Mouse (Mus musculus) embryonic facial prominence, embryonic 11.5 days (tissue): ENCODE results near the gene Ston1. TPM values are rescaled to one million over a fixed set of nuclear protein-coding genes. Genes with fewer than 3 reads are reported as not detected.

Experiments used
- ATAC-seq: fragments of 200-750 bp; cut with Nextera tagmentation; replicated peaks from 2 replicates; pipeline ENCODE4 v1.8.0; 2017; ENCODE audit warnings: low read depth; ENCODE audit not compliant: insufficient number of reproducible peaks, low FRiP score, low TSS enrichment
- DNase-seq: peaks from one replicate; pipeline ENCODE4 v3.0.0-alpha.2; 2015; ENCODE audit warnings: low spot score
- H3K27ac ChIP-seq: fragments of 300-500 bp; sonication (generic); replicated peaks from 2 replicates; pipeline ENCODE4 v1.5.1; 2014; ENCODE audit warnings: mild to moderate bottlenecking, low read depth, low read length, control low read depth
- H3K27me3 ChIP-seq: fragments of 300-500 bp; sonication (generic); 2 replicates; pipeline ENCODE4 v1.6.1; 2014; ENCODE audit warnings: mild to moderate bottlenecking, low read length, moderate library complexity, mixed read lengths; ENCODE audit not compliant: control insufficient read depth, insufficient read depth
- H3K36me3 ChIP-seq: fragments of 300-500 bp; sonication (generic); replicated peaks from 2 replicates; pipeline ENCODE4 v1.6.1; 2014; ENCODE audit warnings: low read depth, mild to moderate bottlenecking, low read length, moderate library complexity, mixed read lengths; ENCODE audit not compliant: control insufficient read depth, insufficient read depth
- H3K4me1 ChIP-seq: fragments of 300-500 bp; sonication (generic); 2 replicates; pipeline ENCODE4 v1.6.1; 2014; ENCODE audit warnings: low read length, mixed read lengths; ENCODE audit not compliant: control insufficient read depth, insufficient read depth
- H3K4me2 ChIP-seq: fragments of 300-500 bp; sonication (generic); 2 replicates; pipeline ENCODE4 v1.6.1; 2014; ENCODE audit warnings: low read depth, mild to moderate bottlenecking, control low read depth, low read length, moderate library complexity
- H3K4me3 ChIP-seq: fragments of 300-500 bp; sonication (generic); 2 replicates; pipeline ENCODE4 v1.5.1; 2014; ENCODE audit warnings: low read depth, low read length, control low read depth
- H3K9ac ChIP-seq: fragments of 300-500 bp; sonication (generic); replicated peaks from 2 replicates; pipeline ENCODE4 v1.6.1; 2014; ENCODE audit warnings: mild to moderate bottlenecking, control low read depth, low read length
- H3K9me3 ChIP-seq: fragments of 300-500 bp; sonication (generic); replicated peaks from 2 replicates; pipeline ENCODE4 v1.6.1; 2016; ENCODE audit warnings: mild to moderate bottlenecking, low read length, inconsistent platforms, mixed read lengths; ENCODE audit not compliant: control insufficient read depth
- WGBS: fragments of 180-500 bp; shearing (Covaris S2); extraction: QIAGEN DNeasy Blood & Tissue Kit; methylation state at CpG from one replicate; pipeline ENCODE4 v1.1.7; 2014; 5-methylcytosine and 5-hydroxymethylcytosine counted together
- polyA plus RNA-seq: library from polyadenylated mRNA; unstranded; fragments of >200 nt; fragmentation: Nextera tagmentation; extraction: Ambion mirVana; gene quantifications from 2 replicates; pipeline ENCODE4 v1.2.1, GENCODE M21; 2014

Gene Ston1
- polyA plus RNA-seq, 1 experiment from 2014 or later = 6.2 TPM

GRCm38 (mm10) chr17:88644876-88645275 is 47.4 kb downstream of the Ston1 start:
- no peak overlapping the region for H3K9ac ChIP-seq
- no peaks in the 10 kb centered on the region for H3K9me3 ChIP-seq
- no peak overlapping the region for H3K27ac ChIP-seq
- WGBS = 86% methylated on average over 7 of the region's 7 CpGs
- no peaks in the 10 kb centered on the region for H3K4me1 ChIP-seq
- no peak for DNase-seq
- H3K27me3 ChIP-seq = no peaks in the 10 kb centered on the region
- H3K4me2 ChIP-seq = no peak overlapping the region
- H3K4me3 ChIP-seq = no peak overlapping the region
- H3K36me3 ChIP-seq = no peaks in the 10 kb centered on the region
- ATAC-seq = no peak

GRCm38 (mm10) chr17:88645299-88645698 is 47.8 kb downstream of the Ston1 start:
- ATAC-seq (no peak), DNase-seq (no peak)
- Histone ChIP-seq H3K9me3 (no peaks in the 10 kb centered on the region), H3K27ac (no peak overlapping the region), H3K36me3 (no peaks in the 10 kb centered on the region), H3K4me3 (no peak overlapping the region), H3K27me3 (no peaks in the 10 kb centered on the region), H3K4me2 (no peak overlapping the region), H3K4me1 (no peaks in the 10 kb centered on the region), H3K9ac (no peak overlapping the region)
- 90% methylated on average over 11 of the region's 11 CpGs for WGBS

GRCm38 (mm10) chr17:88647149-88647548 is 49.7 kb downstream of the Ston1 start:
- no peak for DNase-seq
- 90% methylated on average over 3 of the region's 3 CpGs for WGBS
- Histone ChIP-seq H3K4me3 (no peak overlapping the region), H3K9ac (no peak overlapping the region), H3K4me1 (no peaks in the 10 kb centered on the region), H3K27me3 (no peaks in the 10 kb centered on the region), H3K27ac (no peak overlapping the region), H3K9me3 (no peaks in the 10 kb centered on the region), H3K4me2 (no peak overlapping the region), H3K36me3 (no peaks in the 10 kb centered on the region)
- ATAC-seq = no peak

GRCm38 (mm10) chr17:88652010-88652409 is 54.5 kb downstream of the Ston1 start:
- H3K36me3 ChIP-seq = no peaks in the 10 kb centered on the region
- no peaks in the 10 kb centered on the region for H3K4me1 ChIP-seq
- no peaks in the 10 kb centered on the region for H3K9me3 ChIP-seq
- WGBS = 6% methylated on average over 9 of the region's 9 CpGs
- H3K4me2 ChIP-seq = no peak overlapping the region
- DNase-seq (peak; percentile 77), ATAC-seq (no peak)
- H3K27ac ChIP-seq = no peak overlapping the region
- no peak overlapping the region for H3K9ac ChIP-seq
- H3K4me3 ChIP-seq = no peak overlapping the region
- H3K27me3 ChIP-seq = no peaks in the 10 kb centered on the region

GRCm38 (mm10) chr17:88652702-88653374 is 55.4 kb downstream of the Ston1 start:
- DNase-seq = peak; percentile 85
- H3K4me2 ChIP-seq = no peak overlapping the region
- peak; percentile 42; the same call in 1 of the 2 replicates for ATAC-seq
- no peaks in the 10 kb centered on the region for H3K9me3 ChIP-seq
- H3K9ac ChIP-seq = no peak overlapping the region
- no peaks in the 10 kb centered on the region for H3K36me3 ChIP-seq
- no peak overlapping the region for H3K27ac ChIP-seq
- H3K4me1 ChIP-seq = no peaks in the 10 kb centered on the region
- no peaks in the 10 kb centered on the region for H3K27me3 ChIP-seq
- WGBS = 20% methylated on average over 21 of the region's 21 CpGs
- no peak overlapping the region for H3K4me3 ChIP-seq

GRCm38 (mm10) chr17:88653375-88653769 is 55.9 kb downstream of the Ston1 start:
- no peaks in the 10 kb centered on the region for H3K9me3 ChIP-seq
- H3K4me2 ChIP-seq = no peak overlapping the region
- no peaks in the 10 kb centered on the region for H3K36me3 ChIP-seq
- no peaks in the 10 kb centered on the region for H3K4me1 ChIP-seq
- H3K27me3 ChIP-seq = no peaks in the 10 kb centered on the region
- DNase-seq = no peak
- H3K9ac ChIP-seq = no peak overlapping the region
- no peak overlapping the region for H3K4me3 ChIP-seq
- ATAC-seq = no peak
- whole genome bisulfite sequencing = 85% methylated on average over 4 of the region's 4 CpGs
- no peak overlapping the region for H3K27ac ChIP-seq

GRCm38 (mm10) chr17:88658510-88658909 is 61.0 kb downstream of the Ston1 start:
- H3K9ac ChIP-seq = no peak overlapping the region

GRCm38 (mm10) chr17:88666076-88666475 is 68.6 kb downstream of the Ston1 start:
- Histone ChIP-seq H3K27me3 (no peaks in the 10 kb centered on the region), H3K4me2 (no peak overlapping the region), H3K36me3 (no peaks in the 10 kb centered on the region), H3K4me3 (no peak overlapping the region), H3K4me1 (no peaks in the 10 kb centered on the region), H3K27ac (no peak overlapping the region), H3K9me3 (no peaks in the 10 kb centered on the region), H3K9ac (no peak overlapping the region)
- ATAC-seq (no peak), DNase-seq (no peak)
- WGBS = 78% methylated on average over 2 of the region's 2 CpGs

More at GRCm38 (mm10) chr17:88658510-88658909, 61.0 kb downstream of the Ston1 start:
- WGBS = 86% methylated on average over 6 of the region's 6 CpGs
- Histone ChIP-seq H3K9me3 (no peaks in the 10 kb centered on the region), H3K4me1 (no peaks in the 10 kb centered on the region), H3K36me3 (no peaks in the 10 kb centered on the region), H3K4me2 (no peak overlapping the region), H3K4me3 (no peak overlapping the region), H3K27ac (no peak overlapping the region), H3K27me3 (no peaks in the 10 kb centered on the region)
- no peak for ATAC-seq
- no peak for DNase-seq
